Mouse (Mus musculus): ENCODE measurements around the gene Mrtfa. TPM values are rescaled to one million over a fixed set of nuclear protein-coding genes. Genes with fewer than 3 reads are reported as not detected.

Gene Mrtfa
- total RNA-seq, 2 experiments from 2014 or later: 23.7 to 26.2 TPM

- peak; percentile 44 for DNase-seq
Measured at GRCm38 (mm10) chr15:81064143-81064542, 126.4 kb downstream of the Mrtfa start.

GRCm38 (mm10) chr15:81062616-81063015, 127.9 kb downstream of the Mrtfa start:
- DNase-seq: no peak

- DNase-seq: no peak
Measured at GRCm38 (mm10) chr15:81062175-81062588, 128.4 kb downstream of the Mrtfa start.

DNA sequence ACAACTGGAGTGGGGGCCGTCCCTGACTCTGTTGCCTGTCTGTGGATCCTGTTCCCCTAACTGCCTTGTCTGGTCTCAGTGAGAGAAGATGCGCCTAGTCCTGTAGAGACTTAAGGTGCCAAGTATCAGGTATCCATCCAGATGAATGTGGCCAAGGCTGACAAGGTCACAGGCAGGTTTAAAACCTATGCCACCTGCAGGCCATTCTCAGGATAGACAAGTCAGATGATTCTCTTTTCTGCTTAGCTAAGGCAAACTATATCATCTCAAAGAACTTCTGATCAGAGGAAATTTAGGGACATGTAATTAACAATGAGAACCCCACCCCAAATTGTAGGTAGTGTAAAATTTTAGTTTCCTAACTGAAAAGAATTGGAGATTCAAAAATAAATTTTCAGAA, 129.6 kb downstream of the Mrtfa start:
- no peak for DNase-seq

DNA sequence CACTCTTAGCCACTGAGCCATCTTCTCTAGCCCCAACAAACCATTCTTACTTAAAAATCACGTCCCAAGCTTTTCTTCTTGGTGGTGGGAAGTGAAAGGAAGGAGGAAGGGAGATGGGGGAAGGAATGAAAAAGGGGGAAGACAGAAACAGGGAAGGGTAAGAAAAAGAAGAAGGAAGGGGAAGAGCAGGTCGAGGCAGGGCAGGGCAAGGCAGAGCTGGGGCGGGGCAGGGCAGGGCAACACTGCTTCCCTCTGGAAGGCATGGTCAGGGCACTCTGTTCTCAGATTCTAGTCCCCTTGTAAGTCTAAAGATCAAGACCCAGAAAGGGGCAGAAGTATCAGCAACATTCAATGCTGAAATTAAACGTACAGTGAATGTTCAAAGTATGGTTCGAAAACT, 132.8 kb downstream of the Mrtfa start:
- no peak for DNase-seq

DNA sequence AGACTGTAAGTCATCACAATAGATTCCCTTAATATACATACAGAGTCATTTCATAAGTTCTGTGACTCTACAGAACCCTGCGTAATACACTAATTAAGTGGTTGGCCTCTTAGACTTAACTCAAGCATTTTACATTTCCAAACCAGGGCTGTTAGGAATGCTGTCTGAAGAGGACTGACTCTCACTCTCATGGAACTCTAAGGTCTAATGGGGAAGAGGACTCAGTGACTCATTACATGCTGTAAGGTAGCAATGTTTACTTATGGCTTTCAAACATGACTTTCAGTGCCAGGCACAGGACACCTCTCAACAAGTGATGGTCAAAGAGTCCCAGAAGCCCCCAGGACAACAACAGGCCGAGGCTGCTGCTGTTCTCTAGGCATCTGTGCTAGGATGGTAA, 135.1 kb downstream of the Mrtfa start:
- no peak for DNase-seq

GRCm38 (mm10) chr15:81052491-81052890, 138.1 kb downstream of the Mrtfa start:
- DNase-seq: no peak

DNA sequence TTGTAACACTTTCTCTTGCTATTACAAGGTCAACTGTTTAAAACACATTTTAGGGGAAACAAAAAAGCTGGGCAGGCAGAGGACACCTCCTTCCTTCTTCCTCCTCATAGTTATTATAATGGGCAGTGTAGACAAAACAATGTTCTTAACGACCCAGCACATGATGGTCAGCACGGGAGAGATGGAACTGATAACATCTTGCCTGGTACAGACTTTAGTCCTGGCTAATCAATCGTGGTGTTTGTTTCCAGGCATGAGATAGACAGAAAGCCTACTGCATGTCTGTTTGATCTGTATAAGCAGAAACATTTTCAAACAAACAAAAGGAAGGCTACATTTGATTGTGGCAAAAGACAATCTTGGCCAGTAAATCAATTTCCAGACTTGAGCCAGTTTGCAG, 140.1 kb downstream of the Mrtfa start:
- no peak for DNase-seq

- DNase-seq: peak; percentile 56
Measured at GRCm38 (mm10) chr15:81049401-81050053, 141.0 kb downstream of the Mrtfa start.

DNA sequence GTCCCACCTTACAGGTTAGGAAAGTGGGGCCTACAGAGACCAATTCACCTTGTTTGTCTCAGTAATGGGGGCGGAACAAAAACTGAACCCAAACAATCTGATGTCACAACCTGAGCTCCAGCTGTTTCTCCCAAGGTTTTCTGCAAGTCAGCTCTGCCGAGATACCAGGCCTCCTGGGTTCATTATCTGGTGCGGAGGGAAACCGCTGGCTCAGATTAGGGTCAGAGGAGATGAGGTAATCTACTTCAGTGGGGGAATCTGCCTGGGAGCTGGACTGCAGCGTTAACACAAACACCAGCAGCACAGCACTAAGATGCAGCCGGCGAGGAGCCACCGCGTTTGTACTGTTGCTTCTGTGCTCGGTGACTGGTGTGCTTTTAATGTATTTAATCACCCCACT, 143.1 kb downstream of the Mrtfa start:
- DNase-seq: no peak

DNA sequence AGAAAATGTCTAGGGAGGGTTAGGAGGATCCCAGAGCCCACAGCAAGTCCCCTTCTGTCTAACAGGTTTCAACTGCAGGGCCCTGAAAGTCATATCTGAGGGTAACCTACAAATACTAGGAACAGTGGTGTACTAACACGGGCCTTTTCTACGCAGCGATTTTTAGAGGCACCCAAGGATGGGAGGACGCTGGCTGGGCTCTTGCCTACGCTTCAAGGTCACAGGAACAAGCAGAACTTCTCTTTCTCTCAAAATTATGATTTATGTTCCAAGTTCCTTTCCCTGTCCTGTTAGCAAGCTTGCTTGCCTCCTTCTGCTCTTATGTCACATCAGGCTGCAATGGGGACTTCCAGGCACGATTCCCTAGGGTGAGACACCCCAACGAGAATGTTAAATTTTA, 144.5 kb downstream of the Mrtfa start:
- no peak for DNase-seq

DNA sequence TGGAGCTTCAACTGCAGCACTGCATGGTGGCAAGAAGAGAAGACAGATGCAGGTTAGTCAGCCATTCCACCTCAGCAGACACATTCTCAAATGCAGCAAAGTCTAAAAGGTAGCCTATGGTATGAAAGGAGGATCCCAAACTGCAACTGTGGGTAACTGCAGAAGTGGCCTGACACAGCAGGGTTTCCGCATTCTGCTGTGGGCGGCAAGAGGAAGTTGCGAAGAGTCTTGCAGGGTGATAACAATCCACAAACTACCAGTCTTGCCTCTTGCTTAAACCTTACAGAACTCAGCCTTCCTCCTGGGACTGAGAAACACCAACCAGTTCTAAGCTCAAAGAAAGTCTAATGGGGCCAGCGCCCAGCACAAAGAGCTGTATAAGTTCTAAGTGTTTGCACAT, 145.2 kb downstream of the Mrtfa start:
- no peak for DNase-seq

- no peak for DNase-seq
Measured at GRCm38 (mm10) chr15:81044446-81044845, 146.1 kb downstream of the Mrtfa start.

GRCm38 (mm10) chr15:81042276-81042931, 148.2 kb downstream of the Mrtfa start:
- DNase-seq: peak; percentile 59

- DNase-seq: no peak
Measured at GRCm38 (mm10) chr15:81041767-81042166, 148.8 kb downstream of the Mrtfa start.

- no peak for DNase-seq
Measured at GRCm38 (mm10) chr15:81038419-81038818, 152.1 kb downstream of the Mrtfa start.

- DNase-seq: no peak
Measured at GRCm38 (mm10) chr15:81035417-81036162, 155.0 kb downstream of the Mrtfa start.

- no peak for DNase-seq
Measured at GRCm38 (mm10) chr15:81034119-81034518, 156.4 kb downstream of the Mrtfa start.

GRCm38 (mm10) chr15:81032941-81033629, 157.5 kb downstream of the Mrtfa start:
- no peak for DNase-seq

DNA sequence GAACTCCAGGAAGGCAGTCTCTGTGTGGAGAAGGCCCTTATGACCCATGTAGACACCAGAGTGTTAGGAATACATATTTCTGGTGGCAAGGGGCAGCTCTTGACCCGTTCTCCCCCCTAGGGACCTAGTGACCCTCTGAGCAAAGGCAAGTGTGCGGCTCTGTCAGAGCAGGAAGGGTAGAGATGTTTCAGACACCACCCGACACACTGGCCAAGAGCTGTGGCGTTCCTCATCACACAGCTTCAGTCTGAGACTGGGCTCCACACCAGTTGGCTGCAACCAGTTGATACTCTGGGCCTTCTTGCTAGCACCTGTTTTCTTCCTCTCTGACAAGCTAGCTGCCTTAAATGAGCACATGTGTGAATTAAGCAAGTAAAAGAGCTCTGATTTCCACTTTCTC, 158.9 kb downstream of the Mrtfa start:
- DNase-seq: no peak

- no peak for DNase-seq
Measured at GRCm38 (mm10) chr15:81030891-81031425, 159.6 kb downstream of the Mrtfa start.

DNA sequence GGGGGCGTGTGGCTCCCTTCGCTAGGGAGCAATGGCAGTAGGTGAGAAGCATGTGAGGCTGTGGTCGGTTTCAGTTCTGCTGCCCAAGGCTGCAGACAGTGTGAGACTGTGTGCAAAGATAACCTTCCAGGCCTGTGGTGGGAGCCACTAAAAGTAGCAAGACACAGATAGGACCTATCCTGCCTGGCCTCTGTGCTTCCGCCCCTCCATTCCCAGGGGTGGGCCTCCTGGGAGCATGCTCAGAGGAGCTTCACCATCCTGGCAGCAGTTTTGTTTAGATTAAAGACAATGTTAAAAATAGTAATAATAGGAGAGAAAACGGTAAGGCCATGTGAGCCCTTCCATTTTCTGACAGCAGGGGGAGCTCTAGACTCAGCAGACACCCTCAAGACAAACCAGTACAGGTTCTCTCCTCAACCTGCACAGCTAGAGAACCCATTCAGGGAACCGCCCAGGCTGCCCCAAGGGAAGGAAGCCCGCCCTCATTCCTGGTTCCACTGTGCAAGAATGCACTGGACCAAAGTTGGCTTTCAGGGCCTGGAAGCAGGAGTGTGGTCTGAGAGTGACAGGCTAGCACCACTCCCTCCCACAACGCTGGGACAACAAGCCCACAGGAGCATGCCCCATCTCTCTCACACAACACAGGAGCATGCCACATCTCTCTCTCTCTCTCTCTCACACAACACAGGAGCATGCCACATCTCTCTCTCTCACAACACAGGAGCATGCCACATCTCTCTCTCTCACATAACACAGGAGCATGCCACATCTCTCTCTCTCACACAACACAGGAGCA, 163.0 kb downstream of the Mrtfa start:
- peak; percentile 86 for DNase-seq
